Mouse (Mus musculus) cerebellum, adult 8-10 months (tissue): ENCODE measurements around the gene Lefty2.
"Not testable (repeated sequence)": the region's sequence is repeated elsewhere in the genome, so short reads cannot be mapped to it uniquely, and the experiment has no call there.

Experiments
- DNase-seq: peaks from one replicate; pipeline ENCODE4 v3.0.0; 2022

Gene Lefty2

GRCm38 (mm10) chr1:180892808-180893207, at the start of gene Lefty2:
TSS of gene Lefty2 (plus strand) at chr1:180893108.
- no peak for DNase-seq

- peak; percentile 66 for DNase-seq
These were observed 44.8 kb upstream of the Lefty2 start for GRCm38 (mm10) chr1:180848114-180848510.

- peak; percentile 53 for DNase-seq
These were observed 44.2 kb upstream of the Lefty2 start for GRCm38 (mm10) chr1:180848511-180849241.

GRCm38 (mm10) chr1:180849701-180850301, 43.1 kb upstream of the Lefty2 start:
- DNase-seq: peak; percentile 54

- DNase-seq: peak; percentile 100
These were observed 42.3 kb upstream of the Lefty2 start, which contains the start of gene Sde2 for GRCm38 (mm10) chr1:180850316-180851270. TSS of gene Sde2 (plus strand) at chr1:180851127.

GRCm38 (mm10) chr1:180858763-180859162, 34.1 kb upstream of the Lefty2 start:
- DNase-seq: no peak

- no peak for DNase-seq
These were observed 32.9 kb upstream of the Lefty2 start for GRCm38 (mm10) chr1:180860030-180860429.

GRCm38 (mm10) chr1:180863606-180864005, 29.3 kb upstream of the Lefty2 start:
- DNase-seq: no peak

- DNase-seq: no peak
These were observed 26.9 kb upstream of the Lefty2 start for GRCm38 (mm10) chr1:180866001-180866400.

GRCm38 (mm10) chr1:180870122-180870650, 22.7 kb upstream of the Lefty2 start:
- DNase-seq: no peak

- no peak for DNase-seq
These were observed 18.9 kb upstream of the Lefty2 start for GRCm38 (mm10) chr1:180873861-180874484.

GRCm38 (mm10) chr1:180874615-180875014, 18.3 kb upstream of the Lefty2 start:
- no peak for DNase-seq

- DNase-seq: no peak
These were observed 17.8 kb upstream of the Lefty2 start for GRCm38 (mm10) chr1:180875126-180875525.

- DNase-seq: no peak
These were observed 15.4 kb upstream of the Lefty2 start for GRCm38 (mm10) chr1:180877466-180877865.

- DNase-seq: no peak
These were observed 11.1 kb upstream of the Lefty2 start for GRCm38 (mm10) chr1:180881768-180882167.

GRCm38 (mm10) chr1:180883731-180884130, 9.2 kb upstream of the Lefty2 start:
- no peak for DNase-seq

- DNase-seq: no peak
These were observed 8.4 kb upstream of the Lefty2 start for GRCm38 (mm10) chr1:180884484-180884883.

GRCm38 (mm10) chr1:180888556-180889042, 4.3 kb upstream of the Lefty2 start:
- DNase-seq: no peak

- no peak for DNase-seq
These were observed 3.7 kb upstream of the Lefty2 start for GRCm38 (mm10) chr1:180889172-180889571.

- DNase-seq: no peak
These were observed 3.1 kb upstream of the Lefty2 start for GRCm38 (mm10) chr1:180889841-180890240.

GRCm38 (mm10) chr1:180894088-180894987, 1.4 kb downstream of the Lefty2 start:
- DNase-seq: not testable (repeated sequence)
